Mouse (Mus musculus) adrenal gland, adult (tissue): ENCODE measurements around the gene Lrrc4.

ENCODE experiments used
- DNase-seq, 2 experiments: peaks; one replicate each; pipeline ENCODE4 v3.0.0; 2022 to 2023; ENCODE audit warnings: low spot score in 1 of 2; ENCODE audit not compliant: inconsistent age in 2 of 2

The Lrrc4 gene

GRCm38 (mm10) chr6:28622522-28622921 lies 209.0 kb downstream of the Lrrc4 start:
- DNase-seq: peak in 1 of 2 experiments; percentile 53

GRCm38 (mm10) chr6:28621961-28622360 lies 209.6 kb downstream of the Lrrc4 start:
- no peak for DNase-seq

DNA sequence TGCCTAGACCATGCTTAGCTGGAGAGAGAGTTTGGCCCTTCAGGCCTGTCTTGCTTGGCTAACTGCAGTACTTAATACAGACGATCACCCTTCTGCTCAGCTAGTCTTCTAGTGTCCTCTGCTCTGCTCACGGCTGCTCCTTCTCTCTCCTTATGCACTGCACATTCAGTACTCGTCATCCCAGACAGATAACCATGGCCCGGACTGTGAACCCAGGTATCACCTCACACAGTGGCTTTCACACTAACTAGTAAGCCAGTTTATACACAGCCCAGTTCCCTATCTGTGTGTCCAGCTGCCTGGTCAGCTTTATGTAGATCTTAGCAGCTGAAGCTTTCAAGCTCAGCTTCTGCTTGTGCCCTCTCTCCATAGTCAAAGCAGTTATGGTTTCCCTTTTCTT lies 210.1 kb downstream of the Lrrc4 start:
- no peak for DNase-seq

GRCm38 (mm10) chr6:28618751-28619153 lies 212.8 kb downstream of the Lrrc4 start:
- peak; percentile 91 to 96 for DNase-seq

GRCm38 (mm10) chr6:28618299-28618698 lies 213.2 kb downstream of the Lrrc4 start:
- DNase-seq: no peak

- no peak for DNase-seq
Measured at GRCm38 (mm10) chr6:28615966-28616365, 215.6 kb downstream of the Lrrc4 start.

DNA sequence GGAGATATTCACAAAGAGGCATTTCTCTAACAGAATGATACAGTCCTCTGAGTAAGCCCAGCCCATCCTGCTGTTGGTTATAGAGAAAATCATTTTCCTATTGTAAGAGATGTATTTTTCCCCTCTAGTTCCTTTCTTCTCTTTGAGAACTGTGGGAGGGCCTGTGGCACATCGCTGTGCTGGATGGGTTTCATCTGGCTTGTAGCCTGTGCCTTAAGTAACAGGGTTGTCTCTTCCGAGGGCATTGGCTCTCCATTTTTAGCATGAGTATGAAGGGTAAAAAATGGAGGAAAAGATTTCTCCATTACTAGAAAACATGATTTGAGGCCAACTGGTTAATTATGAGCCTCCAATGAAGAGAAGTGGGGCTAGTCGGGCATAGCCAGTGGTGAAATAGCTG lies 216.1 kb downstream of the Lrrc4 start:
- DNase-seq: no peak

GRCm38 (mm10) chr6:28614856-28615255 lies 216.7 kb downstream of the Lrrc4 start:
- DNase-seq: peak in 1 of 2 experiments; percentile 64

DNA sequence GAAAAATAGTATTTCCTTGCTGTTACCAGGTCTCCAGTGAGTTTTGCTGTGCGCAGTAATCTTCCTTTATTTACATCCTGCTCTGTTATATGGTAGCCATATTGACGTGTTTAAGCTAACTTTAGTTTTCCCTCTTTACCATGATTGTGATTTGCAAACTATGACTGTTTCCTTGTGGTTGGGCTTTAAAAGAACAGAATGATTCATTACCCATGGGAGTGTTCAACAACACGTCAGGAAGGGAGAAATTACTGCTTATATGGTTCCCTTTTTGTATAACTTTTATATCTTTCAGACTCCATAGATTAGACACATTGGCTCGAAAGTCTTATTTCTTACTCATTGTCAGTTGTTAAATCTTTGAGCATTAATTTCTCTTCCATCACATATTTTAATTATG lies 218.1 kb downstream of the Lrrc4 start:
- no peak for DNase-seq
